Mouse (Mus musculus): ENCODE results near the gene Plxna2. TPM values are rescaled to one million over a fixed set of nuclear protein-coding genes. Genes with fewer than 3 reads are reported as not detected.

Gene Plxna2
- polyA plus RNA-seq, 1 experiment from 2014 or later, result 10.3 TPM

GRCm38 (mm10) chr1:194734836-194735235 lies 116.8 kb downstream of the Plxna2 start:
- Histone ChIP-seq H3K79me2 (ENCODE audit: inconsistent target) (no peaks in the 10 kb centered on the region), H3K4me3 (ENCODE audit: inconsistent target) (no peak overlapping the region), H3K27ac (peak overlapping the region; percentile 19), H3K36me3 (ENCODE audit: inconsistent target) (no peaks in the 10 kb centered on the region)
- 86% methylated on average over 2 of the region's 2 CpGs for WGBS (ENCODE audit: missing documents)

- H3K4me3 ChIP-seq (ENCODE audit: inconsistent target), result no peak overlapping the region
- H3K27ac ChIP-seq, result no peak overlapping the region
- H3K36me3 ChIP-seq (ENCODE audit: inconsistent target), result no peaks in the 10 kb centered on the region
- no peaks in the 10 kb centered on the region for H3K79me2 ChIP-seq (ENCODE audit: inconsistent target)
Observed at GRCm38 (mm10) chr1:194739894-194740293, 121.9 kb downstream of the Plxna2 start.

GRCm38 (mm10) chr1:194742901-194743422 lies 124.9 kb downstream of the Plxna2 start:
- WGBS (ENCODE audit: missing documents), result 82% methylated on average over 2 of the region's 2 CpGs
- no peaks in the 10 kb centered on the region for H3K79me2 ChIP-seq (ENCODE audit: inconsistent target)
- H3K4me3 ChIP-seq (ENCODE audit: inconsistent target), result no peak overlapping the region
- H3K36me3 ChIP-seq (ENCODE audit: inconsistent target), result no peaks in the 10 kb centered on the region
- no peak overlapping the region for H3K27ac ChIP-seq

- no peaks in the 10 kb centered on the region for H3K79me2 ChIP-seq (ENCODE audit: inconsistent target)
- no peaks in the 10 kb centered on the region for H3K36me3 ChIP-seq (ENCODE audit: inconsistent target)
- H3K27ac ChIP-seq, result peak overlapping the region; percentile 85
- 100% methylated on average over 2 of the region's 2 CpGs for WGBS (ENCODE audit: missing documents)
- H3K4me3 ChIP-seq (ENCODE audit: inconsistent target), result no peak overlapping the region
Observed at GRCm38 (mm10) chr1:194745177-194745934, 127.3 kb downstream of the Plxna2 start.

- Histone ChIP-seq H3K79me2 (ENCODE audit: inconsistent target) (no peaks in the 10 kb centered on the region), H3K36me3 (ENCODE audit: inconsistent target) (no peaks in the 10 kb centered on the region), H3K4me3 (ENCODE audit: inconsistent target) (no peak overlapping the region), H3K27ac (peak overlapping the region; percentile 85)
- WGBS (ENCODE audit: missing documents), result 59% methylated on average over 5 of the region's 6 CpGs
Observed at GRCm38 (mm10) chr1:194746332-194747249, 128.6 kb downstream of the Plxna2 start.

- Histone ChIP-seq H3K36me3 (ENCODE audit: inconsistent target) (no peaks in the 10 kb centered on the region), H3K4me3 (ENCODE audit: inconsistent target) (no peak overlapping the region), H3K79me2 (ENCODE audit: inconsistent target) (no peaks in the 10 kb centered on the region), H3K27ac (peak overlapping the region; percentile 85)
Observed at GRCm38 (mm10) chr1:194747258-194747657, 129.2 kb downstream of the Plxna2 start.

- Histone ChIP-seq H3K4me3 (ENCODE audit: inconsistent target) (no peak overlapping the region), H3K79me2 (ENCODE audit: inconsistent target) (no peaks in the 10 kb centered on the region), H3K27ac (no peak overlapping the region), H3K36me3 (ENCODE audit: inconsistent target) (no peaks in the 10 kb centered on the region)
- WGBS (ENCODE audit: missing documents), result 64% methylated on average over 2 of the region's 2 CpGs
Observed at GRCm38 (mm10) chr1:194753168-194753567, 135.2 kb downstream of the Plxna2 start.

GRCm38 (mm10) chr1:194756001-194756400 lies 138.0 kb downstream of the Plxna2 start:
- Histone ChIP-seq H3K27ac (peak overlapping the region; percentile 13; the same call in 1 of the 2 replicates), H3K4me3 (ENCODE audit: inconsistent target) (no peak overlapping the region), H3K79me2 (ENCODE audit: inconsistent target) (no peaks in the 10 kb centered on the region), H3K36me3 (ENCODE audit: inconsistent target) (no peaks in the 10 kb centered on the region)

- H3K27ac ChIP-seq, result peak overlapping the region; percentile 13; the same call in 1 of the 2 replicates
- no peak overlapping the region for H3K4me3 ChIP-seq (ENCODE audit: inconsistent target)
- WGBS (ENCODE audit: missing documents), result 86% methylated on average over 2 of the region's 2 CpGs
- H3K79me2 ChIP-seq (ENCODE audit: inconsistent target), result no peaks in the 10 kb centered on the region
- H3K36me3 ChIP-seq (ENCODE audit: inconsistent target), result no peaks in the 10 kb centered on the region
Observed at GRCm38 (mm10) chr1:194756409-194756808, 138.4 kb downstream of the Plxna2 start.

- no peaks in the 10 kb centered on the region for H3K79me2 ChIP-seq (ENCODE audit: inconsistent target)
- no peaks in the 10 kb centered on the region for H3K36me3 ChIP-seq (ENCODE audit: inconsistent target)
- 85% methylated on average over 3 of the region's 3 CpGs for WGBS (ENCODE audit: missing documents)
- 0 out of 2 replicates have a peak overlapping the region, but pooled peaks have one; percentile 13 for H3K27ac ChIP-seq
- H3K4me3 ChIP-seq (ENCODE audit: inconsistent target), result no peak overlapping the region
Observed at GRCm38 (mm10) chr1:194756863-194757262, 138.8 kb downstream of the Plxna2 start.

GRCm38 (mm10) chr1:194761432-194762212 lies 143.6 kb downstream of the Plxna2 start:
- no peak overlapping the region for H3K4me3 ChIP-seq (ENCODE audit: inconsistent target)
- H3K27ac ChIP-seq, result no peak overlapping the region
- WGBS (ENCODE audit: missing documents), result 82% methylated on average over 2 of the region's 2 CpGs
- H3K36me3 ChIP-seq (ENCODE audit: inconsistent target), result no peaks in the 10 kb centered on the region; the same call in 1 of the 2 replicates
- H3K79me2 ChIP-seq (ENCODE audit: inconsistent target), result no peaks in the 10 kb centered on the region

GRCm38 (mm10) chr1:194762896-194763295 lies 144.9 kb downstream of the Plxna2 start:
- H3K27ac ChIP-seq, result no peak overlapping the region
- 72% methylated on average over 5 of the region's 5 CpGs for WGBS (ENCODE audit: missing documents)
- peaks cover 5% of the 10 kb centered on the region; the same call in 1 of the 2 replicates for H3K36me3 ChIP-seq (ENCODE audit: inconsistent target)
- H3K4me3 ChIP-seq (ENCODE audit: inconsistent target), result no peak overlapping the region
- no peaks in the 10 kb centered on the region for H3K79me2 ChIP-seq (ENCODE audit: inconsistent target)

- Histone ChIP-seq H3K27ac (no peak overlapping the region), H3K36me3 (ENCODE audit: inconsistent target) (peaks cover 5% of the 10 kb centered on the region; the same call in 1 of the 2 replicates), H3K79me2 (ENCODE audit: inconsistent target) (no peaks in the 10 kb centered on the region), H3K4me3 (ENCODE audit: inconsistent target) (no peak overlapping the region)
Observed at GRCm38 (mm10) chr1:194764951-194765350, 146.9 kb downstream of the Plxna2 start.

- WGBS (ENCODE audit: missing documents), result 88% methylated on average over 1 of the region's 1 CpGs
- Histone ChIP-seq H3K27ac (no peak overlapping the region), H3K79me2 (ENCODE audit: inconsistent target) (no peaks in the 10 kb centered on the region), H3K4me3 (ENCODE audit: inconsistent target) (no peak overlapping the region), H3K36me3 (ENCODE audit: inconsistent target) (peaks cover 5% of the 10 kb centered on the region; the same call in 1 of the 2 replicates)
Observed at GRCm38 (mm10) chr1:194768799-194769198, 150.8 kb downstream of the Plxna2 start.
